Mouse (Mus musculus) embryonic facial prominence, embryonic 15.5 days (tissue): ENCODE results near the gene Nup35. TPM values are rescaled to one million over a fixed set of nuclear protein-coding genes. Genes with fewer than 3 reads are reported as not detected.

ENCODE experiments used
- ATAC-seq: fragments of 200-750 bp; cut with Nextera tagmentation; 2 replicates; pipeline ENCODE4 v1.8.0; 2017; ENCODE audit warnings: low read depth, moderate TSS enrichment; ENCODE audit not compliant: insufficient number of reproducible peaks, low FRiP score, low TSS enrichment
- H3K27ac ChIP-seq: fragments of 300-500 bp; sonication (generic); replicated peaks from 2 replicates; pipeline ENCODE4 v1.5.1; 2015; ENCODE audit warnings: mild to moderate bottlenecking, inconsistent platforms
- H3K27me3 ChIP-seq: fragments of 300-500 bp; sonication (generic); 2 replicates; pipeline ENCODE4 v1.6.1; 2015; ENCODE audit warnings: inconsistent platforms
- H3K36me3 ChIP-seq: fragments of 300-500 bp; sonication (generic); 2 replicates; pipeline ENCODE4 v1.6.1; 2015; ENCODE audit warnings: mild to moderate bottlenecking, inconsistent platforms
- H3K4me1 ChIP-seq: fragments of 300-500 bp; sonication (generic); 2 replicates; pipeline ENCODE4 v1.6.1; 2015; ENCODE audit warnings: inconsistent platforms
- H3K4me2 ChIP-seq: fragments of 300-500 bp; sonication (generic); replicated peaks from 2 replicates; pipeline ENCODE4 v1.6.1; 2015; ENCODE audit warnings: mild to moderate bottlenecking, inconsistent platforms
- H3K4me3 ChIP-seq: fragments of 300-500 bp; sonication (generic); replicated peaks from 2 replicates; pipeline ENCODE4 v1.5.1; 2015; ENCODE audit warnings: mild to moderate bottlenecking, inconsistent platforms
- H3K9ac ChIP-seq: fragments of 300-500 bp; sonication (generic); 2 replicates; pipeline ENCODE4 v1.6.1; 2015; ENCODE audit warnings: inconsistent platforms
- H3K9me3 ChIP-seq: fragments of 300-500 bp; sonication (generic); replicated peaks from 2 replicates; pipeline ENCODE4 v1.6.1; 2016; ENCODE audit warnings: inconsistent platforms
- WGBS: fragments of 180-500 bp; shearing (Covaris S2); methylation state at CpG from one replicate; pipeline ENCODE4 v1.1.7; 2015; 5-methylcytosine and 5-hydroxymethylcytosine counted together
- polyA plus RNA-seq: library from polyadenylated mRNA; unstranded; fragments of >200 nt; fragmentation: Nextera tagmentation; extraction: Ambion mirVana; gene quantifications from 2 replicates; pipeline ENCODE4 v1.2.1, GENCODE M21; 2015

The Nup35 gene
- polyA plus RNA-seq, 1 experiment from 2014 or later: 42.4 TPM

- Histone ChIP-seq H3K4me2 (peak overlapping the region; percentile 55), H3K27ac (no peak overlapping the region), H3K4me3 (peak overlapping the region; percentile 81), H3K27me3 (no peaks in the 10 kb centered on the region), H3K36me3 (peaks cover 16% of the 10 kb centered on the region), H3K9me3 (no peaks in the 10 kb centered on the region), H3K9ac (peak overlapping the region; percentile 58; the same call in 1 of the 2 replicates), H3K4me1 (peaks cover 7% of the 10 kb centered on the region; the same call in 1 of the 2 replicates)
- ATAC-seq: no peak
- 9% methylated on average over 8 of the region's 8 CpGs for WGBS
These were observed 22.4 kb downstream of the Nup35 start for GRCm38 (mm10) chr2:80639398-80639797.

- no peak overlapping the region for H3K27ac ChIP-seq
- WGBS: 54% methylated on average over 3 of the region's 3 CpGs
- H3K4me1 ChIP-seq: peaks cover 7% of the 10 kb centered on the region; the same call in 1 of the 2 replicates
- no peak for ATAC-seq
- no peaks in the 10 kb centered on the region for H3K9me3 ChIP-seq
- peaks cover 18% of the 10 kb centered on the region for H3K36me3 ChIP-seq
- no peak overlapping the region for H3K9ac ChIP-seq
- no peak overlapping the region for H3K4me2 ChIP-seq
- H3K4me3 ChIP-seq: no peak overlapping the region
- no peaks in the 10 kb centered on the region for H3K27me3 ChIP-seq
These were observed 22.8 kb downstream of the Nup35 start for GRCm38 (mm10) chr2:80639864-80640263.

- no peak for ATAC-seq
- H3K36me3 ChIP-seq: peaks cover 17% of the 10 kb centered on the region
- H3K9ac ChIP-seq: no peak overlapping the region
- H3K9me3 ChIP-seq: no peaks in the 10 kb centered on the region
- no peak overlapping the region for H3K27ac ChIP-seq
- H3K4me2 ChIP-seq: no peak overlapping the region
- H3K4me1 ChIP-seq: no peaks in the 10 kb centered on the region
- no peaks in the 10 kb centered on the region for H3K27me3 ChIP-seq
- H3K4me3 ChIP-seq: no peak overlapping the region
These were observed 44.4 kb downstream of the Nup35 start for GRCm38 (mm10) chr2:80661414-80661813.

GRCm38 (mm10) chr2:80662682-80663081 is 45.6 kb downstream of the Nup35 start:
- no peak for ATAC-seq
- Histone ChIP-seq H3K27ac (no peak overlapping the region), H3K36me3 (peaks cover 14% of the 10 kb centered on the region), H3K4me1 (no peaks in the 10 kb centered on the region), H3K9ac (no peak overlapping the region), H3K4me3 (no peak overlapping the region), H3K27me3 (no peaks in the 10 kb centered on the region), H3K9me3 (no peaks in the 10 kb centered on the region), H3K4me2 (no peak overlapping the region)
- 96% methylated on average over 2 of the region's 2 CpGs for WGBS

GRCm38 (mm10) chr2:80667396-80667964 is 50.4 kb downstream of the Nup35 start:
- Histone ChIP-seq H3K4me2 (no peak overlapping the region), H3K36me3 (0 out of 2 replicates have a peak, but pooled peaks cover 6% of the 10 kb centered on the region), H3K4me1 (no peaks in the 10 kb centered on the region), H3K4me3 (no peak overlapping the region), H3K27ac (no peak overlapping the region), H3K27me3 (no peaks in the 10 kb centered on the region), H3K9me3 (no peaks in the 10 kb centered on the region), H3K9ac (no peak overlapping the region)
- no peak for ATAC-seq
- 87% methylated on average over 5 of the region's 5 CpGs for WGBS

- Histone ChIP-seq H3K9ac (no peak overlapping the region), H3K4me1 (no peaks in the 10 kb centered on the region), H3K36me3 (0 out of 2 replicates have a peak, but pooled peaks cover 3% of the 10 kb centered on the region), H3K9me3 (no peaks in the 10 kb centered on the region), H3K27me3 (no peaks in the 10 kb centered on the region), H3K27ac (no peak overlapping the region), H3K4me2 (no peak overlapping the region), H3K4me3 (no peak overlapping the region)
- WGBS: 70% methylated on average over 11 of the region's 11 CpGs
- ATAC-seq: no peak
These were observed 53.0 kb downstream of the Nup35 start for GRCm38 (mm10) chr2:80669868-80670666.

GRCm38 (mm10) chr2:80678803-80679202 is 61.8 kb downstream of the Nup35 start:
- no peak for ATAC-seq
- H3K36me3 ChIP-seq: no peaks in the 10 kb centered on the region
- no peaks in the 10 kb centered on the region for H3K27me3 ChIP-seq
- no peak overlapping the region for H3K27ac ChIP-seq
- no peak overlapping the region for H3K9ac ChIP-seq
- H3K4me1 ChIP-seq: no peaks in the 10 kb centered on the region
- no peak overlapping the region for H3K4me3 ChIP-seq
- H3K9me3 ChIP-seq: no peaks in the 10 kb centered on the region
- WGBS: 87% methylated on average over 8 of the region's 8 CpGs
- no peak overlapping the region for H3K4me2 ChIP-seq

- Histone ChIP-seq H3K27ac (no peak overlapping the region), H3K9ac (no peak overlapping the region), H3K4me3 (no peak overlapping the region), H3K9me3 (no peaks in the 10 kb centered on the region), H3K4me2 (no peak overlapping the region), H3K36me3 (no peaks in the 10 kb centered on the region), H3K27me3 (no peaks in the 10 kb centered on the region), H3K4me1 (no peaks in the 10 kb centered on the region)
- 80% methylated on average over 6 of the region's 6 CpGs for WGBS
- no peak for ATAC-seq
These were observed 66.7 kb downstream of the Nup35 start for GRCm38 (mm10) chr2:80683727-80684239.

GRCm38 (mm10) chr2:80684396-80685071 is 67.5 kb downstream of the Nup35 start:
- 68% methylated on average over 6 of the region's 6 CpGs for WGBS
- no peaks in the 10 kb centered on the region for H3K27me3 ChIP-seq
- no peak for ATAC-seq
- H3K4me2 ChIP-seq: no peak overlapping the region
- H3K4me1 ChIP-seq: no peaks in the 10 kb centered on the region
- no peaks in the 10 kb centered on the region for H3K36me3 ChIP-seq
- H3K9ac ChIP-seq: no peak overlapping the region
- H3K9me3 ChIP-seq: no peaks in the 10 kb centered on the region
- H3K27ac ChIP-seq: no peak overlapping the region
- no peak overlapping the region for H3K4me3 ChIP-seq

GRCm38 (mm10) chr2:80688261-80688660 is 71.2 kb downstream of the Nup35 start:
- H3K27ac ChIP-seq: no peak overlapping the region
- 45% methylated on average over 4 of the region's 4 CpGs for WGBS
- H3K9ac ChIP-seq: no peak overlapping the region
- H3K4me1 ChIP-seq: no peaks in the 10 kb centered on the region
- no peak overlapping the region for H3K4me2 ChIP-seq
- no peak for ATAC-seq
- no peak overlapping the region for H3K4me3 ChIP-seq
- no peaks in the 10 kb centered on the region for H3K27me3 ChIP-seq
- H3K36me3 ChIP-seq: no peaks in the 10 kb centered on the region
- no peaks in the 10 kb centered on the region for H3K9me3 ChIP-seq

GRCm38 (mm10) chr2:80707429-80707828 is 90.4 kb downstream of the Nup35 start:
- Histone ChIP-seq H3K27me3 (no peaks in the 10 kb centered on the region), H3K27ac (no peak overlapping the region), H3K9ac (no peak overlapping the region), H3K36me3 (no peaks in the 10 kb centered on the region), H3K4me2 (no peak overlapping the region), H3K4me3 (no peak overlapping the region), H3K4me1 (no peaks in the 10 kb centered on the region), H3K9me3 (no peaks in the 10 kb centered on the region)
- no peak for ATAC-seq
- WGBS: 62% methylated on average over 1 of the region's 1 CpGs
